Comparison of ENCODE assay signal across 12 mouse cellular contexts in genomic region chr4:86189853-86190252, GRCm38 (mm10).
DNase-seq lines count a peak whose midpoint lies in the region; ATAC-seq and TF ChIP-seq lines count a peak whose summit lies in the region.
"Had no signal": no experiment of that assay in that cellular context is flagged by ENCODE, and none has a peak within 500 bp of the region (broad histone marks: within the 10 kb centered on the region; RNA-seq: fewer than 3 reads in every experiment).

No protein-coding gene starts in this region.

- H3K4me2 ChIP-seq in hindbrain, embryonic 11.5 days (replicated peaks; ENCODE audit: low read depth, low read length) = no peak overlapping the region
- no peak overlapping the region for H3K4me2 ChIP-seq in neural tube, embryonic 14.5 days (ENCODE audit: low read depth, low read length)
- H3K4me2 ChIP-seq in neural tube, embryonic 15.5 days = no peak overlapping the region
- no peak overlapping the region for H3K4me2 ChIP-seq in hindbrain, embryonic 13.5 days
- H3K4me2 ChIP-seq: embryonic facial prominence, embryonic 12.5 days; liver, embryonic 15.5 days had no signal

- H3K36me3 ChIP-seq in hindbrain, embryonic 11.5 days (ENCODE audit: control insufficient read depth, insufficient read depth, low read length) = no peaks in the 10 kb centered on the region
- no peaks in the 10 kb centered on the region for H3K36me3 ChIP-seq in hindbrain, embryonic 10.5 days
- H3K36me3 ChIP-seq in neural tube, embryonic 14.5 days (ENCODE audit: control insufficient read depth, insufficient read depth, low read length) = no peaks in the 10 kb centered on the region
- H3K36me3 ChIP-seq in neural tube, embryonic 15.5 days = no peaks in the 10 kb centered on the region
- no peaks in the 10 kb centered on the region for H3K36me3 ChIP-seq in hindbrain, embryonic 13.5 days
- H3K36me3 ChIP-seq: embryonic facial prominence, embryonic 12.5 days; liver, embryonic 15.5 days had no signal

- H3K9me3 ChIP-seq in hindbrain, embryonic 11.5 days (ENCODE audit: control insufficient read depth, low read length) = no peaks in the 10 kb centered on the region
- no peaks in the 10 kb centered on the region for H3K9me3 ChIP-seq in hindbrain, embryonic 10.5 days
- no peaks in the 10 kb centered on the region for H3K9me3 ChIP-seq in neural tube, embryonic 14.5 days (ENCODE audit: control insufficient read depth, low read length)
- H3K9me3 ChIP-seq in neural tube, embryonic 15.5 days (replicated peaks) = no peaks in the 10 kb centered on the region
- H3K9me3 ChIP-seq in hindbrain, embryonic 13.5 days = peaks cover 3% of the 10 kb centered on the region; the same call in 1 of the 2 replicates
- H3K9me3 ChIP-seq: embryonic facial prominence, embryonic 12.5 days; liver, embryonic 15.5 days had no signal

- H3K27ac ChIP-seq in hindbrain, embryonic 11.5 days (ENCODE audit: low read depth, low read length) = no peak overlapping the region
- H3K27ac ChIP-seq in hindbrain, embryonic 10.5 days = no peak overlapping the region
- no peak overlapping the region for H3K27ac ChIP-seq in neural tube, embryonic 14.5 days (ENCODE audit: low read depth, low read length)
- H3K27ac ChIP-seq in neural tube, embryonic 15.5 days (replicated peaks) = no peak overlapping the region
- H3K27ac ChIP-seq in hindbrain, embryonic 13.5 days = no peak overlapping the region
- H3K27ac ChIP-seq in gastrocnemius, adult 2 months = no peak overlapping the region
- H3K27ac ChIP-seq: embryonic facial prominence, embryonic 12.5 days; liver, embryonic 15.5 days had no signal

- H3K9ac ChIP-seq in hindbrain, embryonic 11.5 days (ENCODE audit: low read depth, low read length) = no peak overlapping the region
- H3K9ac ChIP-seq in neural tube, embryonic 14.5 days (replicated peaks; ENCODE audit: low read depth, low read length) = no peak overlapping the region
- no peak overlapping the region for H3K9ac ChIP-seq in neural tube, embryonic 15.5 days (replicated peaks)
- no peak overlapping the region for H3K9ac ChIP-seq in hindbrain, embryonic 13.5 days
- H3K9ac ChIP-seq: embryonic facial prominence, embryonic 12.5 days; liver, embryonic 15.5 days had no signal

- WGBS in hindbrain, embryonic 11.5 days = 63% methylated on average over 2 of the region's 2 CpGs
- WGBS in hindbrain, embryonic 10.5 days = 64% methylated on average over 2 of the region's 2 CpGs
- 62% methylated on average over 2 of the region's 2 CpGs for WGBS in neural tube, embryonic 14.5 days
- 61% methylated on average over 2 of the region's 2 CpGs for WGBS in neural tube, embryonic 15.5 days
- 58% methylated on average over 2 of the region's 2 CpGs for WGBS in hindbrain, embryonic 13.5 days

- peak; percentile 13 for DNase-seq in hindbrain, embryonic 11.5 days (ENCODE audit: low spot score)
- no peak for DNase-seq in hindbrain, embryonic 10.5 days (ENCODE audit: low spot score)
- peak; percentile 19 for DNase-seq in yolk sac, embryonic 10.5 days (ENCODE audit: low spot score)
- DNase-seq in gastrocnemius, adult 2 months = no peak
- DNase-seq: gastrocnemius, postnatal 36 days; kidney, adult 18-20 months had no signal

- no peaks in the 10 kb centered on the region for H3K27me3 ChIP-seq in hindbrain, embryonic 11.5 days (ENCODE audit: control insufficient read depth, insufficient read depth, low read length)
- H3K27me3 ChIP-seq in hindbrain, embryonic 10.5 days (ENCODE audit: insufficient read depth, poor library complexity, severe bottlenecking) = no peaks in the 10 kb centered on the region
- H3K27me3 ChIP-seq in neural tube, embryonic 14.5 days (ENCODE audit: control insufficient read depth, insufficient read depth, low read length) = no peaks in the 10 kb centered on the region
- H3K27me3 ChIP-seq in neural tube, embryonic 15.5 days (replicated peaks) = no peaks in the 10 kb centered on the region
- H3K27me3 ChIP-seq in hindbrain, embryonic 13.5 days = no peaks in the 10 kb centered on the region
- H3K27me3 ChIP-seq: embryonic facial prominence, embryonic 12.5 days; liver, embryonic 15.5 days had no signal

- ATAC-seq in hindbrain, embryonic 11.5 days (ENCODE audit: low FRiP score) = peak; percentile 63; the same call in 1 of the 2 replicates
- ATAC-seq in neural tube, embryonic 14.5 days (ENCODE audit: low read depth) = peak; percentile 61; the same call in 1 of the 2 replicates
- no peak for ATAC-seq in neural tube, embryonic 15.5 days (ENCODE audit: low FRiP score)
- ATAC-seq in hindbrain, embryonic 13.5 days (ENCODE audit: low FRiP score) = peak; percentile 77

- intact Hi-C loops in gastrocnemius, adult 2 months (cut with DNase I) = no loop called here

- H3K4me3 ChIP-seq in hindbrain, embryonic 11.5 days (ENCODE audit: low read depth, low read length) = no peak overlapping the region
- H3K4me3 ChIP-seq in hindbrain, embryonic 10.5 days = no peak overlapping the region
- H3K4me3 ChIP-seq in neural tube, embryonic 14.5 days (ENCODE audit: low read depth, low read length) = no peak overlapping the region
- no peak overlapping the region for H3K4me3 ChIP-seq in neural tube, embryonic 15.5 days (replicated peaks)
- no peak overlapping the region for H3K4me3 ChIP-seq in hindbrain, embryonic 13.5 days
- H3K4me3 ChIP-seq in gastrocnemius, adult 2 months = no peak overlapping the region
- H3K4me3 ChIP-seq: embryonic facial prominence, embryonic 12.5 days; left cerebral cortex, adult 2 months; liver, embryonic 15.5 days had no signal

- H3K4me1 ChIP-seq in hindbrain, embryonic 11.5 days (replicated peaks; ENCODE audit: control insufficient read depth, insufficient read depth, low read length) = no peaks in the 10 kb centered on the region
- peaks cover 14% of the 10 kb centered on the region for H3K4me1 ChIP-seq in hindbrain, embryonic 10.5 days (replicated peaks)
- H3K4me1 ChIP-seq in neural tube, embryonic 14.5 days (ENCODE audit: control insufficient read depth, insufficient read depth, low read length) = no peaks in the 10 kb centered on the region
- no peaks in the 10 kb centered on the region for H3K4me1 ChIP-seq in neural tube, embryonic 15.5 days
- H3K4me1 ChIP-seq in hindbrain, embryonic 13.5 days (replicated peaks) = no peaks in the 10 kb centered on the region
- H3K4me1 ChIP-seq: embryonic facial prominence, embryonic 12.5 days; liver, embryonic 15.5 days had no signal

- no peak for TF ChIP-seq CTCF in gastrocnemius, adult 2 months (IDR thresholded peaks at IDR 0.05)

Comparison
In these comparisons a context has a peak if more than half of its experiments do, and no peak if none do; other contexts are left out.
1. DNase-seq: peak in hindbrain, embryonic 11.5 days (single experiment) and yolk sac, embryonic 10.5 days (single experiment); none in hindbrain, embryonic 10.5 days (single experiment) and gastrocnemius, adult 2 months (single experiment).